Mouse (Mus musculus) adrenal gland, postnatal 36 days (tissue): ENCODE data around the gene 2410131K14Rik. TPM values are rescaled to one million over a fixed set of nuclear protein-coding genes. Genes with fewer than 3 reads are reported as not detected.

Experiments
- DNase-seq, 2 experiments: peaks; one replicate each; pipeline ENCODE4 v3.0.0; 2021; ENCODE audit warnings: mixed read lengths in 1 of 2
- total RNA-seq, 2 experiments: library from RNA; stranded (reverse); gene quantifications; 2 replicates each; pipeline ENCODE4 v1.2.3; 2021

Gene 2410131K14Rik
- total RNA-seq, 2 experiments from 2014 or later, result 6.5 to 7.4 TPM

- DNase-seq, result no peak
Measured at GRCm38 (mm10) chr5:118260642-118261041, 15.6 kb downstream of the 2410131K14Rik start.

GRCm38 (mm10) chr5:118261181-118261580, 16.2 kb downstream of the 2410131K14Rik start:
- no peak for DNase-seq

- no peak for DNase-seq
Measured at GRCm38 (mm10) chr5:118262418-118262817, 17.4 kb downstream of the 2410131K14Rik start.

GRCm38 (mm10) chr5:118264279-118264678, 19.3 kb downstream of the 2410131K14Rik start:
- no peak for DNase-seq

- no peak for DNase-seq
Measured at GRCm38 (mm10) chr5:118265366-118265765, 20.3 kb downstream of the 2410131K14Rik start.

GRCm38 (mm10) chr5:118266309-118266708, 21.3 kb downstream of the 2410131K14Rik start:
- no peak for DNase-seq

- DNase-seq, result peak; percentile 82 to 86
Measured at GRCm38 (mm10) chr5:118268987-118269386, 24.0 kb downstream of the 2410131K14Rik start.

GRCm38 (mm10) chr5:118271449-118272110, 26.6 kb downstream of the 2410131K14Rik start:
- no peak for DNase-seq

GRCm38 (mm10) chr5:118273446-118273845, 28.4 kb downstream of the 2410131K14Rik start:
- no peak for DNase-seq

- DNase-seq, result peak; percentile 42 to 44
Measured at GRCm38 (mm10) chr5:118274546-118274945, 29.5 kb downstream of the 2410131K14Rik start.

- DNase-seq, result no peak
Measured at GRCm38 (mm10) chr5:118276281-118276680, 31.3 kb downstream of the 2410131K14Rik start.

GRCm38 (mm10) chr5:118276711-118277110, 31.7 kb downstream of the 2410131K14Rik start:
- no peak for DNase-seq

GRCm38 (mm10) chr5:118277741-118278495, 32.9 kb downstream of the 2410131K14Rik start:
- no peak for DNase-seq

- no peak for DNase-seq
Measured at GRCm38 (mm10) chr5:118291453-118291852, 46.4 kb downstream of the 2410131K14Rik start.

- DNase-seq, result no peak
Measured at GRCm38 (mm10) chr5:118292476-118292875, 47.4 kb downstream of the 2410131K14Rik start.

- peak; percentile 90 to 94 for DNase-seq
Measured at GRCm38 (mm10) chr5:118294086-118294864, 49.2 kb downstream of the 2410131K14Rik start.

GRCm38 (mm10) chr5:118294865-118295258, 49.8 kb downstream of the 2410131K14Rik start:
- DNase-seq, result peak in 1 of 2 experiments; percentile 13

- DNase-seq, result no peak
Measured at GRCm38 (mm10) chr5:118297338-118297746, 52.3 kb downstream of the 2410131K14Rik start.

GRCm38 (mm10) chr5:118299720-118300400, 54.8 kb downstream of the 2410131K14Rik start:
- DNase-seq, result no peak

GRCm38 (mm10) chr5:118302466-118303155, 57.6 kb downstream of the 2410131K14Rik start:
- DNase-seq, result no peak

GRCm38 (mm10) chr5:118304970-118305618, 60.1 kb downstream of the 2410131K14Rik start:
- DNase-seq, result no peak
